Mouse (Mus musculus): Measurements from ENCODE around the gene Nes. TPM values are rescaled to one million over a fixed set of nuclear protein-coding genes. Genes with fewer than 3 reads are reported as not detected.

Nes gene
- polyA plus RNA-seq, 1 experiment, result 44.3 TPM

DNA sequence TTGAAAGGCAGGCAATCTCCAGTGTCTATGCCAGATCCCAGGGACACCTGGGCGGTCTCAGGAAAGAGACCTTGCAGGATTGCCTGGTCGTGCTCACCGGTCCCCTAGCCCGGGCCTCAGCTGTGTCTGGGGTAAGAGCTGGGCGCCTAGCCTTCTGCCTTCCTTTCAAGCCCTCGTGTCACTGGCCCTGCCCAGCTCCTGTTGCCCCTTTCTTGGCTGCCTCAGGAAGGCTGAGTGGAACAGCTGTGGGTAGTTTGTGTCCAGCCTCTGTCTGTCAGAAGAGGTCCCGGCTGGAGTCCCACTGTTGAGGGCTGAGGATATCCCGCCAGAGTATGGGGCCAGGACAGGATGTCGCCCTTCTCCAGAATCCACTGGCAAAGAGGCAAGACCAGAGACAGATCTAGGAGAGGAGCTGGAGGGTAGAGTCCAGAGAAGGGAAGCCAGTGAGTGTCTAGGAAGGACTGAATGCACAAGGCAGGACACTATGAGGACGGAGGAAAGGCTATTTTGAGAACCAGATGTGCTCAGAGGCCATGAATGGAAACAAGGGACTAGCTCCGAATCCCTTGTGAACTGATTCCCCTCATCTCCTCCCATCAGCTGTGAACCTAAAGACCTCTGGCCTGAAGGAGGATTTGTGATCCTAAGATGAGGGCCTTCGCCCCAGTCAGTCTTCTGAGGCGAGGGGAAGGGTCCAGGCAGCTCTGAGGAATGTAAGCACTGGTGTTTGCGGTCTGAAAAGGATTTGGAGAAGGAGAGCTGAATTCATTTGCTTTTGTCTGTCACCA is 2.9 kb downstream of the Nes start:
- no peak for TF ChIP-seq POLR2A (IDR thresholded peaks at IDR 0.05; ENCODE audit: borderline replicate concordance, extremely low read depth, insufficient read depth, insufficient read length, poor library complexity, severe bottlenecking)
- TF ChIP-seq CTCF (IDR thresholded peaks at IDR 0.05; ENCODE audit: borderline replicate concordance, extremely low read depth, insufficient read depth, insufficient read length), result no peak
- peak; percentile 42 for DNase-seq (ENCODE audit: low read depth)

DNA sequence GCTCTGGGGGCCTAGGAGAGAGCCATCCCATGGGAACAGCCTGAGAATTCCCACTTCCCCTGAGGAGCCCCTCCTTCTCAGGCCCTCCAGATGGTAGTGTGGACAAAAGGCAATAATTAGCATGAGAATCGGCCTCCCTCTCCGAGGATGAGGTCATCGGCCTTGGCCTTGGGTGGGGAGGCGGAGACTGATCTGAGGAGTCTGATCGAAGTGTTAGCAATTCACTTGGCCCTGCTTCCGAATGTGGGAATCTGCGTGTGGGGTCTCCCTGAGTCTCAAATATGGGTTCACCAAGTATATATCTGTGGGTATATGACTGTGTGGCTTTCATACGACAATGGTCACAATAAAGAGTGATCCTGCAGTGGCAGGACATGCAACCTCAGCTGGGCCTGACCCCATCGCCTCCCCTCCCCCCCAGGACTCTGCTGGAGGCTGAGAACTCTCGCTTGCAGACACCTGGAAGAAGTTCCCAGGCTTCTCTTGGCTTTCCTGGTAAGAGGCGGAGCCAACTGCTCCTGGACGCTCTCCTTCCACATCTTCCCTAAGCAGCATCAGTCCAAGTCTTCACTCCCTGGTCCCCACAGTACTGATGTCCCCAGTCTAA is 3.6 kb downstream of the Nes start:
- peak; percentile 97 for DNase-seq (ENCODE audit: low read depth)
- TF ChIP-seq CTCF (IDR thresholded peaks at IDR 0.05; ENCODE audit: borderline replicate concordance, extremely low read depth, insufficient read depth, insufficient read length), result no peak
- TF ChIP-seq POLR2A (IDR thresholded peaks at IDR 0.05; ENCODE audit: borderline replicate concordance, extremely low read depth, insufficient read depth, insufficient read length, poor library complexity, severe bottlenecking), result no peak

DNA sequence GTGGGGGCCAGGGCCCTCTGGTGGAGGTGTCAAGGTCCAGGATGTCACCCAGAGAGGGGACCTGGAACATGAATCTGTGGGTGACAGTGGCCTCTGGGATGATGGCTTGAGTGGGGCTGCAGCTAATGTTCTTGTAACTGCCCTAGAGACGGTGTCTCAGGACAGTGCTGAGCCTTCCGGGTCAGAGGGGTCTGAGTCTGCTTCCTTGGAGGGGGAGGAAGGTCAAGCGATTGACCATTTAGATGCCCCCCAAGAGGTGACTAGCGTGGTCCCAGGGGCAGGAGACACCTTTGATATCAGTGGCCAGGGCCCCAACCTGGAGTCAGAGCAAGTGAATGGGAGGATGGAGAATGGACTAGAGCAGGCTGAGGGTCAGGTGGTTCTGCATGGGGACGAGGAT is 8.6 kb downstream of the Nes start:
- no peak for DNase-seq (ENCODE audit: low read depth)
- TF ChIP-seq POLR2A (IDR thresholded peaks at IDR 0.05; ENCODE audit: borderline replicate concordance, extremely low read depth, insufficient read depth, insufficient read length, poor library complexity, severe bottlenecking) (no peak), CTCF (IDR thresholded peaks at IDR 0.05; ENCODE audit: borderline replicate concordance, extremely low read depth, insufficient read depth, insufficient read length) (no peak)

DNA sequence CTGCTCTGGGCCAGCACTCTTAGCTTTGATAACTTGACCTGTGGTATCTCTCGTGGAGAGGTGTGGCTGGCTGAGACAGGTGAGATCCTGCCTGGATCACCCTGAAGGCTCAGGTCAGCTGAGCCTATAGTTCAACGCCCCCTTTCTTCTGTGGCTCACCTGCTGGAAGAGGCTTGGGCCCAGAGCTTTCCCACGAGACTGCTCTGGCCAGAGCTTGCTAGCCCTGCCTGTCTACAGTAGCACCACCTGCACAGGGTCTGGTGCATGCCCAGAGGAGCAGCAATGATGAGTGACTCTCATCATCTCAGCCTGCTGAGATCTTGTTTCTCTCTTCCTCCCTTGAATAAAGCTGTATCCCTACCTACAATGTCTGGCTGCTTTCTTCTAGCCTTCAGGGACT is 9.2 kb downstream of the Nes start:
- no peak for DNase-seq (ENCODE audit: low read depth)
- TF ChIP-seq CTCF (IDR thresholded peaks at IDR 0.05; ENCODE audit: borderline replicate concordance, extremely low read depth, insufficient read depth, insufficient read length), result no peak
- TF ChIP-seq POLR2A (IDR thresholded peaks at IDR 0.05; ENCODE audit: borderline replicate concordance, extremely low read depth, insufficient read depth, insufficient read length, poor library complexity, severe bottlenecking), result no peak

GRCm38 (mm10) chr3:87980728-87981127 is 9.8 kb downstream of the Nes start:
- DNase-seq (ENCODE audit: low read depth), result no peak
- TF ChIP-seq CTCF (IDR thresholded peaks at IDR 0.05; ENCODE audit: borderline replicate concordance, extremely low read depth, insufficient read depth, insufficient read length), result no peak
- TF ChIP-seq POLR2A (IDR thresholded peaks at IDR 0.05; ENCODE audit: borderline replicate concordance, extremely low read depth, insufficient read depth, insufficient read length, poor library complexity, severe bottlenecking), result no peak

GRCm38 (mm10) chr3:87981214-87981760 is 10.4 kb downstream of the Nes start:
- DNase-seq (ENCODE audit: low read depth), result no peak
- TF ChIP-seq CTCF (IDR thresholded peaks at IDR 0.05; ENCODE audit: borderline replicate concordance, extremely low read depth, insufficient read depth, insufficient read length), result no peak
- TF ChIP-seq POLR2A (IDR thresholded peaks at IDR 0.05; ENCODE audit: borderline replicate concordance, extremely low read depth, insufficient read depth, insufficient read length, poor library complexity, severe bottlenecking), result no peak

- no peak for TF ChIP-seq POLR2A (IDR thresholded peaks at IDR 0.05; ENCODE audit: borderline replicate concordance, extremely low read depth, insufficient read depth, insufficient read length, poor library complexity, severe bottlenecking)
- no peak for TF ChIP-seq CTCF (IDR thresholded peaks at IDR 0.05; ENCODE audit: borderline replicate concordance, extremely low read depth, insufficient read depth, insufficient read length)
- peak; percentile 56 for DNase-seq (ENCODE audit: low read depth)
Observed at GRCm38 (mm10) chr3:87981894-87982835, 11.3 kb downstream of the Nes start.

- TF ChIP-seq CTCF (IDR thresholded peaks at IDR 0.05; ENCODE audit: borderline replicate concordance, extremely low read depth, insufficient read depth, insufficient read length), result no peak
- no peak for TF ChIP-seq POLR2A (IDR thresholded peaks at IDR 0.05; ENCODE audit: borderline replicate concordance, extremely low read depth, insufficient read depth, insufficient read length, poor library complexity, severe bottlenecking)
- peak; percentile 74 for DNase-seq (ENCODE audit: low read depth)
Observed at GRCm38 (mm10) chr3:87982836-87983601, 12.1 kb downstream of the Nes start.

DNA sequence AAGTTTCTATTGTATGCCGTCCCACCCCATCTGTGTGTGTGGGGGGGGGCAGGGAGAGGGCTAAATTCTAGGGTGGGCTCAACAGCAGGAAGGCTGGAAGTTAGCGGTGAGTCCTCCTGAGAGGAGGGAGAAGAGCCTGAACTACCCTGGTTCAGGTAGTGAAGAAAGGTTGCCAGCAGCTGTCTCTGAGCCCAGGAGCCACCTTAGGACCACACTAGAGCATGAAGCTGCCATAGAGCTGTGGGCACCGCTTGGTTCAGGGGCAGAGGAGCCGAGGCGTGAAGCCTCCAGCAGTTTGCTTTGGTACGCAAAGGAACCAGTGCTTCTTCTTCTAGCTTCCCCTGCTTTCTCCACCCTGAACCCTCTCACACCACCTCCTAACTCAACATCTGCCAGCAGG is 12.7 kb downstream of the Nes start:
- no peak for TF ChIP-seq CTCF (IDR thresholded peaks at IDR 0.05; ENCODE audit: borderline replicate concordance, extremely low read depth, insufficient read depth, insufficient read length)
- no peak for TF ChIP-seq POLR2A (IDR thresholded peaks at IDR 0.05; ENCODE audit: borderline replicate concordance, extremely low read depth, insufficient read depth, insufficient read length, poor library complexity, severe bottlenecking)
- no peak for DNase-seq (ENCODE audit: low read depth)

DNA sequence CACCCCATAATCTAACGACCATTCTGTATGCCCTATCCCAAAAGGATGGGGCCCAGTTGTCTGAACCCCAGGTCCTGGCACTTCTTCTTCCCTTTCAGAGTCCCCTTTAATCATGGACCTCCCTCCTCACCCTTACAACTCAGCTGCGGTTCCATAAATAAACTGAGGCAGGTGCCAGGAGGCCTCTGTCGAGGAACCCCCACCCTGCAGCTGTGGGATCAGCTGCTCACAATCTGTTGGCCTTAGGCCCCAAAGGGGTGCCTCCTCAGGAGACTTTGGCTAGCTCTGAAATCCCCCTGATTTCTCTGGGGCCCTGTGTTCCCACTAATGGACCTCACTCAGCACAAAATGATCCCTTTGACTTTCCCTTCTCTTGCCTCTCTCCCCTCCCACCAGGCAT is 13.2 kb downstream of the Nes start:
- DNase-seq (ENCODE audit: low read depth), result no peak

More for the DNA sequence above, 13.2 kb downstream of the Nes start:
- TF ChIP-seq CTCF (IDR thresholded peaks at IDR 0.05; ENCODE audit: borderline replicate concordance, extremely low read depth, insufficient read depth, insufficient read length) (no peak), POLR2A (IDR thresholded peaks at IDR 0.05; ENCODE audit: borderline replicate concordance, extremely low read depth, insufficient read depth, insufficient read length, poor library complexity, severe bottlenecking) (no peak)

All from brain, embryonic 14.5 days (tissue).